Mouse (Mus musculus): Measurements from ENCODE around the gene Zfp541.

DNA sequence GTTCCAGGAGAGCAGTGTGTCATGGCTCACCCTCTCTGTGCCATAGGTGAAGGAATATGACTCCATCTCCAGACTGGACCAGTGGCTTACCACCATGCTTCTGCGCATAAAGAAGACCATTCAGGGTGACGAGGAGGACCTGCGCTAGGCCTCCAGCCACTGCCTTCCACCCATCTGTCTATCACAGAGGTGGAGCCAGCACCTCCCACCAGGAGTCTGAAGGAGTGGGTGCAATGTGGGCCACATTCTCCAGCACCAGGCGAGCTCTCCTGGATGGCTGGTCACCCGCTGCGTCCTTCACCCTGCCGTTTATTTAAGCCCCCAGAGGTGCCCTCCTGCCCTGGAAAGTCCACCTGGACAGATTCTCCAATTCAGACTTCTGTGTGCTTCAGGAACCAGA lies 54.8 kb downstream of the Zfp541 start:
- no peak for TF ChIP-seq CTCF (conservative IDR thresholded peaks at IDR 0.05; ENCODE audit: low read length)
- TF ChIP-seq NANOG (IDR thresholded peaks at IDR 0.05; ENCODE audit: borderline replicate concordance, low read length): no peak
- TF ChIP-seq POU5F1 (IDR thresholded peaks at IDR 0.05; ENCODE audit: borderline replicate concordance, low read length): no peak
